Mouse (Mus musculus): ENCODE measurements at regions not wholly inside any gene's neighbourhood (a gene's known extent, or its start where the extent isn't known, plus 50 kb on each side); places are given as distances from the start of the nearest gene placed in this dataset.
A peak's percentile ranks its signal among the peaks of the same experiment; 100 is the strongest.

GRCm38 (mm10) chr7:53750985-53751605 is 1084.2 kb upstream of the Luzp2 start:
- peak; percentile 3 for DNase-seq (ENCODE audit: low read depth, low spot score)

All from embryo, embryonic 11.5 days (tissue).